Mouse (Mus musculus) bone marrow, adult 2 months (tissue): Measurements from ENCODE around the gene Smim4. TPM values are rescaled to one million over a fixed set of nuclear protein-coding genes. Genes with fewer than 3 reads are reported as not detected.
A peak's percentile ranks its signal among the peaks of the same experiment; 100 is the strongest.

Source experiments
- H3K27ac ChIP-seq: fragments of 200-500 bp; 2 replicates; pipeline ENCODE4 v1.5.1; 2012; ENCODE audit warnings: low read depth, mild to moderate bottlenecking, control low read depth, inconsistent platforms, low read length; ENCODE audit not compliant: control insufficient read depth, poor library complexity, insufficient read depth
- H3K4me1 ChIP-seq: fragments of 200-500 bp; 2 replicates; pipeline ENCODE4 v1.6.1; 2011; ENCODE audit warnings: low read length; ENCODE audit not compliant: control insufficient read depth, insufficient read depth
- H3K4me3 ChIP-seq: fragments of 200-500 bp; replicated peaks from 2 replicates; pipeline ENCODE3; 2011; ENCODE audit warnings: mild to moderate bottlenecking, low read depth, low read length, control low read depth; ENCODE audit not compliant: control insufficient read depth
- CTCF ChIP-seq: fragments of 200-500 bp; IDR thresholded peaks from 2 replicates; pipeline ENCODE4 v1.5.1; 2011; ENCODE audit warnings: low read length, control low read depth; ENCODE audit not compliant: control insufficient read depth, insufficient read depth
- POLR2A ChIP-seq: fragments of 200-500 bp; IDR thresholded peaks from 2 replicates; pipeline ENCODE4 v1.6.1; 2011; ENCODE audit warnings: low read depth, mild to moderate bottlenecking, control low read depth, low read length, borderline replicate concordance; ENCODE audit not compliant: control insufficient read depth
- WGBS: fragments of 180-500 bp; shearing (Covaris S2); methylation state at CpG from one replicate; pipeline ENCODE4 v1.1.7; 2018; 5-methylcytosine and 5-hydroxymethylcytosine counted together
- polyA plus RNA-seq: library from polyadenylated mRNA; stranded (reverse); fragments of >200 nt; gene quantifications from 2 replicates; pipeline ENCODE4 v1.2.4, GENCODE M21; 2011; ENCODE audit warnings: low replicate concordance; ENCODE audit not compliant: missing spikeins, insufficient read depth, insufficient read length

Smim4 gene
- polyA plus RNA-seq, 1 experiment = 29.0 TPM

DNA sequence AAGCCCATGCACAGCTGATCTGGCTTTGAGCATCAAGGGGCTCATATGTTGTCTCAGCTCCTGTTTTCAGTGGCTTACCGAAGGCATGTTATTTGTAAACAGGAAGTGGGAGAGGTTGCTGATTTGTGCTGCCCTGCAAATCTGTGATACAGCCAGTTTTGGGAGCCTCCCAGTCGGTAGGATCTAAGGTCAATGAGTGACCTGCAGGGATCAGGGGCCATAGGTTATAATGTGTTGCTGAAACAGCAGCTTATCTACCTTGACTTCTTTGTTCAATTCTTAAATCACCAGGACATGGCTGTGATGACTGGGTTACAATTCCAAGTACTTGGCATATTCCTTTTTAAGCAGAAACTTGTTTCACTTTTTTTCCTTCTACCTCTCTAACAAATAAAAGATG is 13.2 kb downstream of the Smim4 start:
- H3K27ac ChIP-seq = no peak overlapping the region
- 59% methylated on average over 2 of the region's 2 CpGs for WGBS
- no peak overlapping the region for H3K4me3 ChIP-seq
- no peaks in the 10 kb centered on the region for H3K4me1 ChIP-seq
- no peak for TF ChIP-seq CTCF

DNA sequence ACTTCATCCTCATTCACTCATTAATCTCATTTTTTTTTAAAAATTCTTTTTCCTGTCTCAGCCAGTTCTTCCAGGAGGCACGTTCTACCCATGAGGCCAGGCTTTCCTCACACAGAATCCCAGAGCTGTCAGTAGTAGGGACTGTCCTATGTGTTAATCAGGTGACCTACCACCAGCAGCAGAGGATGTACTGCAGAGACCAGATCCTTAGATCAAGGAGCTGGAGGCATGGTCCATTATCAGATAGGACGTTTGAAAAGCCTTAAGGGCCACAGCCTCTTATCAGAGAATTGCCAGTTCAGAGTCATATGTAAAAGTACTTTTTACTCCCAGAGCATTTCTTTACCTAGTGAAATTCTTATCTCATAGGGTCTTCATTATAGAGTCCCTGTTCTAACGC is 14.7 kb downstream of the Smim4 start:
- WGBS = 74% methylated on average over 3 of the region's 3 CpGs
- Histone ChIP-seq H3K27ac (no peak overlapping the region), H3K4me3 (no peak overlapping the region), H3K4me1 (no peaks in the 10 kb centered on the region)
- no peak for TF ChIP-seq POLR2A
- no peak for TF ChIP-seq CTCF

DNA sequence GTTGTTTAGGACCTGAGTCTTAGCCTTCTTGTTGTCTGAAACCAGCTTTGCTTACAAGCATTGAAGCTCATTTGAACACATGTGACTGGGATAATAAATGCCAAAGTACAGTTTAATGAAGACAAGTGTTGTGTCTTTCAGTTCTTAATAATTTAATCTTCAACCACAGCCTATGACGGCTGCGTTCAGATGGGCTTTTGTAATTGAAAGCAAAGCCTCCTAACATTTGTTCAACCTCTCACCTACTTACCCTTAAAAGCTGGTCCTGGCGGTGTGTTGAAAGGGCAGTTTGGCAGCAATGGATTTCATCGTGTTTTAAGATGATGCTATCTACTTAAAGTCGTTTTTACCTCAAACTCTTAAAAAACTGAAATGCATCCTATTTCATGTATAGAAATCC is 16.6 kb downstream of the Smim4 start:
- no peak overlapping the region for H3K4me3 ChIP-seq
- TF ChIP-seq POLR2A (no peak), CTCF (no peak)
- H3K27ac ChIP-seq = no peak overlapping the region
- H3K4me1 ChIP-seq = no peaks in the 10 kb centered on the region
- WGBS = 84% methylated on average over 5 of the region's 5 CpGs

DNA sequence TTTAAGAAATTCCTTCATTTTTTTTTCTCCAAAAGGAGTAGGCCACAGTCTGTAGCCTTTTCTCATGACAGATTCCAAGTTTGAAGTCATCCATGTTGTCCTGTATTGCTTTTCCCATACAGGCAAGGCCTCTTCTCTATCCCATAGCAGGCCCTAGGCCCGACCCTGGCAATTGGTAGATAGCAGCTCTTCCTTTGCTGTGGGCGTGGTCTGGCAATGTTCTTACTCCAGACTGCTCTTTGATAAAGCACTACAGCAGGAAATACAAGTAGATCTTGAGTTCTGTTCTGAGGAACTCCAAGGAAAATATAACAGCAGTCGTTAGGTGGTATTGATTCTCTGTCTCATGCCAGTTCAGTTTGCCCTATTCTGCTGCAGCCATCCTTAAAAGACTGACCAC is 18.1 kb downstream of the Smim4 start:
- H3K4me1 ChIP-seq = no peaks in the 10 kb centered on the region
- TF ChIP-seq CTCF = no peak
- H3K27ac ChIP-seq = no peak overlapping the region
- 59% methylated on average over 3 of the region's 3 CpGs for WGBS
- no peak overlapping the region for H3K4me3 ChIP-seq

DNA sequence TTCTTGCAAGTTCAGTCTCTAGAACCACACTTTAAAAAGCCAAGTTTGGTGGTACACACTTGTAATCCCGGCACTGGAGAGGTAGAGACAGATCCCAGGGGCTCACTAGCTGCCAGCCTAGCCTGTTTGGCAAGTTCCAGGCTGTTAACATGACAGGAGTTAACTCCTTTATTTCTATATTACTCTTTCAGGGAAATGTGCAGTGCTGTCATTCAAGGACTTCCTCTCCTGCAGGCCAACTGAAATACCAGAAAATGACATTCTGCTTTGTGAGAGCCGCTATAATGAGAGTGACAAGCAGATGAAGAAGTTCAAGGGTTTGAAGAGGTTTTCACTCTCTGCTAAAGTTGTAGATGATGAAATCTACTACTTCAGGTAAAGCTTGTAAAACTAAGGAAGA is 23.6 kb downstream of the Smim4 start:
- Histone ChIP-seq H3K27ac (no peak overlapping the region), H3K4me1 (no peaks in the 10 kb centered on the region), H3K4me3 (no peak overlapping the region)
- 93% methylated on average over 2 of the region's 2 CpGs for WGBS
- TF ChIP-seq CTCF (no peak), POLR2A (no peak)

DNA sequence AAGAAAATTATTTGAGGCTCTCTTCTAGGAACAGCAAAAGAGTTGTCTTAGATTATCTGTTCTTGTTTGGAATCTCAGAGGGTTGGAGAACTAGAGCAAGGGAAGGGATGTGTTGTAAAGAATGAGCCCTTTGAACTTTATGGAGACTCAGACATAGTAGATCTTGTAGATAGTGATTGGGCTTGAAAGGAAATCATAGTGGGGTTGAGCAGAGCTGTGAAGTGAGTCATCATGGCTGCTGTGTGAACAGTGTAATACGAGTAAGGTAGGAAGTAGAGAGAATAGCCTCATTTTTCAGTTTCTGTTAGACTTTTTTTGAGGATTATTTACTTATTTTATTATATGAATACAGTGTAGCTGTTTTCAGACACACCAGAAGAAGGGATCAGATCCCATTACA is 38.8 kb downstream of the Smim4 start:
- H3K27ac ChIP-seq = no peak overlapping the region
- H3K4me1 ChIP-seq = no peaks in the 10 kb centered on the region
- 68% methylated on average over 1 of the region's 1 CpGs for WGBS
- TF ChIP-seq CTCF (no peak), POLR2A (no peak)
- no peak overlapping the region for H3K4me3 ChIP-seq

DNA sequence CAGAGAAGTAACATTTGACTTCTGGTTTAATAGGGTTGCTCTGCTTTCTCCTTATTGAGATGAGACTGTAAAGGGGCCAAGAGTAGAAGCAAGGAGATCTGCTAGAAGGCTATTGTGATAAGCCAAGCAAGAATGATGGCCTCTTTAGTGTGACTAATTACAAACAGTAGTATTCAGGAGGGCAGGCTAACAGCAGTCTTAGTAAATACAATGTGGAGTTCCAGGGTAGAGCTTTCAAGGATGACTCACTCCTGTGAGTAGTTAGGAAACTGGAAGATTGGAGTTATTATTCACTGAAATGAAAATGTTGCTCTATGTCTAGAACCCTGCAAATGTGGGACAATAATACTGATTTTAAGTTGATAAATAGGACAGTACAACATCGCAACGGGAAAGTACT is 40.2 kb downstream of the Smim4 start:
- H3K4me3 ChIP-seq = no peak overlapping the region
- 92% methylated on average over 2 of the region's 2 CpGs for WGBS
- H3K27ac ChIP-seq = no peak overlapping the region
- TF ChIP-seq POLR2A (no peak), CTCF (no peak)
- H3K4me1 ChIP-seq = no peaks in the 10 kb centered on the region

DNA sequence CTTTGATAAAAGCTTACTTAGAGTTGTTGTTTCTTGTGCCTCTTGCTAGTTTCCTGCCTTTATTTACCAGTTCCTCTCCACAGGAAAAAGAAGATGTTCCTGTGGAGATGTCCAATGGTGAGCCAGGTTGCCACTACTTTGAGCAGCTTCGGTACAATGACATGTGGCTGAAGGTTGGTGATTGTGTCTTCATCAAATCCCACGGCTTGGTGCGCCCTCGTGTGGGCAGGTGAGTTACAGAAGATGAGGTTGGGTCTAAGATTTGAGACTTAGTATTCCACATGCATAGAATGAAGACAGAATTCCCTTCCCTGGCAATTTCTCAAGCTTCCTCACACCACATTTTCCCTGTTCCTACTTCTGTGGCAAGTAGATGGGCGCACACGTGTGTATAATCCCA is 41.3 kb downstream of the Smim4 start:
- no peaks in the 10 kb centered on the region for H3K4me1 ChIP-seq
- no peak for TF ChIP-seq POLR2A
- TF ChIP-seq CTCF = peak; percentile 31; the same call in 1 of the 2 replicates

DNA sequence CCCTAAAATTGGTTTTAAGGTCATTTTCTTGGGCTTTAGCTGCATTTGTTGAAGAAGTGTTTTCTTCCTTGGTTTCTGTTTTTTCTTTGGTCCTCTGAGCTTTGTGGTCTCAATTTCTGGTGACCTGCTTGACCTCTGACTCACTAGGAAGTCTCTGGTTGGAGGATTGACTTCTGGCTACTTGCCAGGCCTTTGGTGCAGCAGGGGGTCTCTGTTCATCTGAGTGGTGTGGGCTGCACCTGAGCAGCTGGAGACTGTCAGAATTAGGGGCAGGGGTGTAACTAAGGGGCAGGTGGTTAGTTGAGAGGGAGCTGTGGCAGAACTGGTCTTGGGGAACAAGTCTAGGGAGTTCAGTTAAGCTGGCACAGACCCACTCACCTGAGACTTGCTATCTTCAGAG is 47.6 kb downstream of the Smim4 start:
- no peak overlapping the region for H3K4me3 ChIP-seq
- no peaks in the 10 kb centered on the region for H3K4me1 ChIP-seq
- no peak overlapping the region for H3K27ac ChIP-seq
- TF ChIP-seq CTCF (no peak), POLR2A (no peak)

More for the DNA sequence above, 41.3 kb downstream of the Smim4 start:
- Histone ChIP-seq H3K4me3 (no peak overlapping the region), H3K27ac (no peak overlapping the region)
- WGBS = 88% methylated on average over 6 of the region's 6 CpGs
